Mouse (Mus musculus) hindbrain, embryonic 13.5 days (tissue): ENCODE results near the gene Elovl7. TPM values are rescaled to one million over a fixed set of nuclear protein-coding genes. Genes with fewer than 3 reads are reported as not detected.

Experiments used
- ATAC-seq: fragments of 200-750 bp; cut with Nextera tagmentation; 2 replicates; pipeline ENCODE4 v1.8.0; 2017; ENCODE audit warnings: moderate TSS enrichment; ENCODE audit not compliant: low FRiP score
- H3K27ac ChIP-seq: fragments of 300-500 bp; sonication (generic); 2 replicates; pipeline ENCODE4 v1.5.1; 2015; ENCODE audit warnings: inconsistent platforms, mild to moderate bottlenecking, moderate library complexity
- H3K27me3 ChIP-seq: fragments of 300-500 bp; sonication (generic); 2 replicates; pipeline ENCODE4 v1.6.1; 2015; ENCODE audit warnings: mild to moderate bottlenecking, inconsistent platforms
- H3K36me3 ChIP-seq: fragments of 300-500 bp; sonication (generic); 2 replicates; pipeline ENCODE4 v1.6.1; 2015; ENCODE audit warnings: mild to moderate bottlenecking, inconsistent platforms
- H3K4me1 ChIP-seq: fragments of 300-500 bp; sonication (generic); replicated peaks from 2 replicates; pipeline ENCODE4 v1.6.1; 2015; ENCODE audit warnings: inconsistent platforms
- H3K4me2 ChIP-seq: fragments of 300-500 bp; sonication (generic); 2 replicates; pipeline ENCODE4 v1.6.1; 2015; ENCODE audit warnings: inconsistent platforms, mild to moderate bottlenecking, moderate library complexity
- H3K4me3 ChIP-seq: fragments of 300-500 bp; sonication (generic); 2 replicates; pipeline ENCODE4 v1.5.1; 2015; ENCODE audit warnings: mild to moderate bottlenecking, inconsistent platforms
- H3K9ac ChIP-seq: fragments of 300-500 bp; sonication (generic); 2 replicates; pipeline ENCODE4 v1.6.1; 2015; ENCODE audit warnings: mild to moderate bottlenecking, inconsistent platforms
- H3K9me3 ChIP-seq: fragments of 300-500 bp; sonication (generic); 2 replicates; pipeline ENCODE4 v1.6.1; 2016; ENCODE audit warnings: inconsistent platforms
- WGBS: fragments of 180-500 bp; shearing (Covaris S2); methylation state at CpG from one replicate; pipeline ENCODE4 v1.1.7; 2015; 5-methylcytosine and 5-hydroxymethylcytosine counted together
- polyA plus RNA-seq: library from polyadenylated mRNA; unstranded; fragments of >200 nt; fragmentation: Nextera tagmentation; extraction: Ambion mirVana; gene quantifications from 2 replicates; pipeline ENCODE4 v1.2.1, GENCODE M21; 2015

The Elovl7 gene
- polyA plus RNA-seq, 1 experiment from 2014 or later = 2.4 TPM

DNA sequence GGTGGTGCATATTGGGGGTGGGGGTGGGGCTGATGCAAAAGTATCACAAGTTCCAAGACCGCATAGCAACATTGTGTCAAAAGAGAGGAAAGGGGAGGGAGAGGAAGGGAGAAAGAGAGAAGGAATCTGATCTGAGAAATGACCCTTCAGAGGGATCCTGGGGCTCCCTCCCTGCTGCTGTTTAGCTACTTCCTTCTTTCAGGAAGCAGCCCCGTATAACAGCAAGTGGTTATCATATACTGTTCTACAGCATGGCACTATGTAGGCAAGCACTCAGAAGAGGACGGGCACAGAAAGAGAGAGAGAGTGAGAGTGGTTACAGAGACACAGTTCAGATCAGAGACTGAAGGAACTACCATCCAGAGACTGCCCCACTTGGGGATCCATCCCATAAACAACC, 73.7 kb downstream of the Elovl7 start:
- Histone ChIP-seq H3K4me2 (no peak overlapping the region), H3K27me3 (no peaks in the 10 kb centered on the region), H3K36me3 (no peaks in the 10 kb centered on the region), H3K9me3 (no peaks in the 10 kb centered on the region), H3K27ac (no peak overlapping the region), H3K4me1 (no peaks in the 10 kb centered on the region), H3K4me3 (no peak overlapping the region), H3K9ac (no peak overlapping the region)
- ATAC-seq = no peak
- 69% methylated on average over 3 of the region's 3 CpGs for WGBS

DNA sequence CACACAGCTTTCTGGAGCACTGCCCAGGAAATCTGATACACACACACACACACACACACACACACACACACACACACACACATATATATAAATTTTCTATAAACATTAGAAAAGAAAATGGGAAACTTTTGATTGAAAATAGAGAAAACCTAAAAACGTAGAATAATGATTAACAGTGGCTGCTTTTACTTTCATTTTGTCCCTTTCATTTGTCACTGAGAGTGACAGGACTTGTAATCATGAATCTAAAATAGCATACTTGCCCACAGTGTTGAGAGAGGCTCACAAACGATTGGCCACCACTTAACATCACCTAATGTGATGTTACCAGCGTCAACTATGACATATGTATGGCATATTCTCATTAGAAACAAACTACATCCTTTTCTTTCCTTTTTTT, 75.2 kb downstream of the Elovl7 start:
- Histone ChIP-seq H3K4me1 (no peaks in the 10 kb centered on the region), H3K9ac (no peak overlapping the region), H3K4me2 (no peak overlapping the region), H3K27me3 (no peaks in the 10 kb centered on the region), H3K4me3 (no peak overlapping the region), H3K9me3 (no peaks in the 10 kb centered on the region), H3K36me3 (no peaks in the 10 kb centered on the region), H3K27ac (no peak overlapping the region)
- ATAC-seq = no peak
- WGBS = 88% methylated on average over 3 of the region's 3 CpGs

- Histone ChIP-seq H3K4me3 (no peak overlapping the region), H3K9ac (no peak overlapping the region), H3K27me3 (no peaks in the 10 kb centered on the region), H3K36me3 (no peaks in the 10 kb centered on the region), H3K4me2 (no peak overlapping the region), H3K9me3 (no peaks in the 10 kb centered on the region), H3K27ac (no peak overlapping the region), H3K4me1 (no peaks in the 10 kb centered on the region)
- WGBS = 92% methylated on average over 4 of the region's 4 CpGs
- no peak for ATAC-seq
Observed at GRCm38 (mm10) chr13:108290314-108290713, 76.1 kb downstream of the Elovl7 start.

- peak overlapping the region; percentile 22 for H3K4me3 ChIP-seq
- peak; percentile 78 for ATAC-seq
- WGBS = 25% methylated on average over 12 of the region's 12 CpGs
- H3K27me3 ChIP-seq = no peaks in the 10 kb centered on the region
- H3K9me3 ChIP-seq = no peaks in the 10 kb centered on the region
- peak overlapping the region; percentile 5 for H3K9ac ChIP-seq
- peaks cover 17% of the 10 kb centered on the region for H3K4me1 ChIP-seq
- peak overlapping the region; percentile 39 for H3K4me2 ChIP-seq
- H3K36me3 ChIP-seq = no peaks in the 10 kb centered on the region
- peak overlapping the region; percentile 67 for H3K27ac ChIP-seq
Observed at GRCm38 (mm10) chr13:108297350-108298093, 83.3 kb downstream of the Elovl7 start.

GRCm38 (mm10) chr13:108298241-108298640, 84.0 kb downstream of the Elovl7 start:
- no peak for ATAC-seq
- no peak overlapping the region for H3K4me2 ChIP-seq
- H3K27me3 ChIP-seq = no peaks in the 10 kb centered on the region
- peaks cover 17% of the 10 kb centered on the region for H3K4me1 ChIP-seq
- no peak overlapping the region for H3K9ac ChIP-seq
- H3K4me3 ChIP-seq = no peak overlapping the region
- H3K27ac ChIP-seq = no peak overlapping the region
- H3K36me3 ChIP-seq = no peaks in the 10 kb centered on the region
- 74% methylated on average over 5 of the region's 5 CpGs for WGBS
- no peaks in the 10 kb centered on the region for H3K9me3 ChIP-seq

DNA sequence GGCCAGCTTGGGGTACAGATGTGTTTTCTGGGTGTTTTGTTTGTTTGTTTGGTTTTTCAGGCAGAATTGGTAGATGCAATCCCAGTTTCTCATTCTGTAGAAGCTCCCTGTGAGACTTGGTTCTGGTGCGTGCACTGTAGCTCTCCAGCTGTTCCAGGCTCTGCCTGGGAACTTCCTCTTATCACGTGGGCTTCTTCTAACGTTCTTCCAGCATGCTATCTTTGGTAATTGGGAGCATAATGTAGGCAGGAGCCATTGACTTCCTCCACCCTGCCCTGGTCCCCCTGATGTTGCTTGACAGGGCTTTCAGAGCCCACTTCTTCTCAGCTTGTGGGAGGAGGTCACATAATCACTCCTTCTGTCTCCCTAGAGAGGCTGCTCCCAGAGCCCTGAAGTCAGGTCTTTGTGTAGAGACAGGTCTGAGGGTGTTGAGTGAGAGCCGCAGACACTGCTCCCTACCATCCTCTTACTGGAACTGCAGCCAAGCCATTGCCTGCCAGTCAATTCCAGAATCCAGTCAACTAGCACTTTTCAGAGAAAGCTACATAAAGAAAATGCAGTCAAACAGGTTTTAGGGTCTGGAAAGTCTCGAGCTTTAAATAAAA, 86.2 kb downstream of the Elovl7 start:
- H3K27ac ChIP-seq = no peak overlapping the region
- H3K4me3 ChIP-seq = no peak overlapping the region
- no peak for ATAC-seq
- H3K36me3 ChIP-seq = no peaks in the 10 kb centered on the region
- peaks cover 17% of the 10 kb centered on the region for H3K4me1 ChIP-seq
- no peak overlapping the region for H3K9ac ChIP-seq
- no peak overlapping the region for H3K4me2 ChIP-seq
- H3K9me3 ChIP-seq = no peaks in the 10 kb centered on the region
- no peaks in the 10 kb centered on the region for H3K27me3 ChIP-seq
- 22% methylated on average over 5 of the region's 5 CpGs for WGBS

GRCm38 (mm10) chr13:108301411-108301810, 87.2 kb downstream of the Elovl7 start:
- Histone ChIP-seq H3K4me2 (no peak overlapping the region), H3K27ac (no peak overlapping the region; the same call in 1 of the 2 replicates), H3K27me3 (no peaks in the 10 kb centered on the region), H3K9me3 (no peaks in the 10 kb centered on the region), H3K4me3 (no peak overlapping the region), H3K36me3 (no peaks in the 10 kb centered on the region), H3K4me1 (peaks cover 17% of the 10 kb centered on the region), H3K9ac (no peak overlapping the region)
- WGBS = 41% methylated on average over 7 of the region's 7 CpGs
- ATAC-seq = peak; percentile 26; the same call in 1 of the 2 replicates

DNA sequence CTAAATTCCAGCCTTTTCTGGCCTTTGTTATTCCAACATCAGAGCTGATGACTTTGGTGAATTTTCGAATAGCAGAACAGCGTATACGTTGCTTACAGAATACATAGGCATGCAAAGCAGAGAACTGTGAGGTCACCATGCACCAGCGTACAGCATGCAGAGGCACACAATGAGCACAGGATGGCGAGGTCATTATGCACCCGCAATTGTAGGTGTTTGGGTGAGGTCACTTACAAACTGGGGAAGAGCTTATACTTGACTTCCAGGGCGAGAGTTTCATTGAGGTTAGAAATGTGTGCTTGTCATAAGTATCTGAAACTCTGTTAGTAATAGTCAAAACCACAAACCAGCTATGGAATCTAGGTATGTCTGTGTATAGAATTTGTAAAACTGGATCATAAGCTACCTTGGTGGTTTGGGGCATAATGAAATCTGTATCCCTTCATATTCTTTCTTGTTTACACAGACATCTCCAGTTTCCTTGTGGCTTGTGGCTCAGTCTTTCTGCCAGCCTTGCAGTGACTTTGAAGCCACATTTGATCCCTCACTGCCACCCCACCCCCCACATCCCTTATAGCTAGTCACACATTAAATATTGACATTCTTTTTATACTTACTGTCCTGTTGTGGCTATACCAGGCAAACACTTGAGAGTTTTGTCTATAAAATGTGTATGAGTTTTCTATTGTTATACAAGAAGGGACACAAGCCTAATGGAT, 88.9 kb downstream of the Elovl7 start:
- no peaks in the 10 kb centered on the region for H3K9me3 ChIP-seq
- 79% methylated on average over 7 of the region's 7 CpGs for WGBS
- no peaks in the 10 kb centered on the region for H3K36me3 ChIP-seq
- no peaks in the 10 kb centered on the region for H3K27me3 ChIP-seq
- no peak for ATAC-seq
- H3K4me3 ChIP-seq = no peak overlapping the region
- H3K4me2 ChIP-seq = no peak overlapping the region
- H3K9ac ChIP-seq = no peak overlapping the region
- no peak overlapping the region for H3K27ac ChIP-seq
- H3K4me1 ChIP-seq = peaks cover 8% of the 10 kb centered on the region; the same call in 1 of the 2 replicates

DNA sequence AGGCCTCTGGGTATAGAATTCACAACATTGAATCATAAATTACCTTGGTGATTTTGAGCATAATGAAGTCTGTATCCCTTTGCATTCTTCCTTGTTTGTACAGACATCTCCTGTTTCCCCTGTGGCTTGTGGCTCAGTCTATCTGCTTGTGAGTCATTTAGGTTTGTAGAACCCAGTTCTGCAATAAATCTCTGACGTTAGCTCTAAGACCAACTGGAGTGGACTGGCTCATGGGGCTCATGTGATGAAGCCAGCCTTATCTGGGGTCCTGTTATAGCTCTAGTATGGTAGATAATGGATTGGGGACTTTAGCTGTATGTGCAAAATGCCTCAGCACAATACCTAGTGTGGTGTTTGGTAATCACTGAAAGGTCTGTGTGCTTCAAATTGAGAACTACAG, 89.6 kb downstream of the Elovl7 start:
- Histone ChIP-seq H3K9ac (no peak overlapping the region), H3K36me3 (no peaks in the 10 kb centered on the region), H3K4me3 (no peak overlapping the region), H3K27me3 (no peaks in the 10 kb centered on the region), H3K4me2 (no peak overlapping the region), H3K9me3 (no peaks in the 10 kb centered on the region), H3K4me1 (peaks cover 8% of the 10 kb centered on the region; the same call in 1 of the 2 replicates), H3K27ac (no peak overlapping the region)
- 63% methylated on average over 1 of the region's 1 CpGs for whole genome bisulfite sequencing
- ATAC-seq = no peak

- H3K4me3 ChIP-seq = no peak overlapping the region
- H3K27ac ChIP-seq = no peak overlapping the region
- no peaks in the 10 kb centered on the region for H3K36me3 ChIP-seq
- no peak overlapping the region for H3K4me2 ChIP-seq
- no peak overlapping the region for H3K9ac ChIP-seq
- no peaks in the 10 kb centered on the region for H3K27me3 ChIP-seq
- WGBS = 74% methylated on average over 1 of the region's 2 CpGs
- H3K4me1 ChIP-seq = peaks cover 8% of the 10 kb centered on the region; the same call in 1 of the 2 replicates
- ATAC-seq = no peak
- no peaks in the 10 kb centered on the region for H3K9me3 ChIP-seq
Observed at GRCm38 (mm10) chr13:108304680-108305079, 90.5 kb downstream of the Elovl7 start.

DNA sequence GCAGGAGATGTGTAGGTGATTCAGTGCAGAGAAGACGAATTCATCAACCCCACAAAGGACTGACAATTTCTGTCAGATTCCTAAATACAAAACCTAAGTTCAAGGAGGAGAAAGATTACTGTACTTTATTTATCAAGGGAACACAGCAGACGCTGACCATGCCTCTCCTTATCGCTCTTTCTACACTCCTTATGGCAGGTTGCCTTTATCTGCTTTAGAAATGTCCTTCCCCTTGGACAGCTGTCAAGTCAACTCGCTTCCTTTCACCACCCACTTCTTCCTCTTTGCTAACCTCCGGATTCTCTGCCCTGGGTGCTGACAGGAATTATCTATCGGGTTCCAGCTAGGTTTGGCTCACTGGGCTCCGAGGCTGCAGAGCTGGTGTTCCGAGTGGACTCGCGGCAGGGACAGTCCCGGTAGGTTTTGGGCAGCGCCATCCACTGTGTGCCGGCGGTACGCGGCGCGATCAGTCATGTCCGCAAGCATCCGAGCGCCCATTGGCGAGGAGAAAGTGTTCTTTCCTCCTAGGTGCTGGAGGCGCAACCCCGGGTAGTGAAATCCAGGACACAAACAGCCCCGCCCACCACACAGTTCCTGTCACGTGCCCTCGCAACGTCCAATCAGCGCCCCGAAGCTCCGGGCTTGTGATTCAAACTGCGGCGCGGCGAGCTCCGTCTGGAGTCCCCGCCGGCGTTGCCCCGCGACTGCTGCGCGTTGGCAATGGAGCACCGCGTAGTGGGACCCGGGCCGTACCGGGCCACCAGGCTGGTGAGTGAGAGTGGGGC, 101.7 kb downstream of the Elovl7 start, which contains the start of gene Depdc1b:
TSS of gene Depdc1b (plus strand) at position 631 of the 785 bp plus-strand sequence.
- no peaks in the 10 kb centered on the region for H3K36me3 ChIP-seq
- H3K4me3 ChIP-seq = peak within 1 kb of the TSS; percentile 66
- no peaks in the 10 kb centered on the region for H3K9me3 ChIP-seq
- 0 out of 2 replicates have a peak within 1 kb of the TSS, but pooled peaks have one; percentile 62 for H3K27ac ChIP-seq
- peak within 1 kb of the TSS; percentile 93 for H3K4me2 ChIP-seq
- peaks cover 12% of the 10 kb centered on the region for H3K4me1 ChIP-seq
- H3K9ac ChIP-seq = peak within 1 kb of the TSS; percentile 82
- under 1% methylated on average over 48 of the region's 48 CpGs for WGBS
- peak; percentile 97 for ATAC-seq
- no peaks in the 10 kb centered on the region for H3K27me3 ChIP-seq

DNA sequence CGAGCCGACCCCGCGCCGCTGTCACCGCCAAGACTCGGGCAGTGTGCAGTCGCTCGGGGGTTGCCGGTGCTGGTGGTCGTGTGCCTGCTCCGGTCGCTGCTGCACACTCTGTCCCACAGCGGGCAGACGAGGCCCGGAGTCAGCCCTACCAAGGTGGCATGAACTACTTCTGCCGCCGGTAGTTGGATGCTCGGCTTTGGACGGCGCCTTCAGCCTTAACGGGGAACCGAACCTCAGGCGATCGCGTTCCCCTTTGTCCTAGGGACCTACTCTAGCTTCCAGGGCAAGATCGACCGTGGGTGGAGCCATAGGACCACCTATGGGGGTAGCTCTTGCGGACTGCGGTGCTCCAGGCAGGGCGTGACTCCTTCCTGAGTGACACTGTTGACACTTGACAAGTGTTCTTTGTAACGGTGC, 102.3 kb downstream of the Elovl7 start:
- Histone ChIP-seq H3K4me3 (peak overlapping the region; percentile 66), H3K4me1 (peaks cover 12% of the 10 kb centered on the region), H3K36me3 (no peaks in the 10 kb centered on the region), H3K4me2 (peak overlapping the region; percentile 93), H3K27me3 (no peaks in the 10 kb centered on the region), H3K9me3 (no peaks in the 10 kb centered on the region), H3K9ac (peak overlapping the region; percentile 82), H3K27ac (no peak overlapping the region)
- WGBS = under 1% methylated on average over 32 of the region's 32 CpGs
- peak; percentile 86; the same call in 1 of the 2 replicates for ATAC-seq
